Mouse (Mus musculus): ENCODE measurements at regions not wholly inside any gene's neighbourhood (a gene's known extent, or its start where the extent isn't known, plus 50 kb on each side); places are given as distances from the start of the nearest gene placed in this dataset.

GRCm38 (mm10) chr4:12620756-12621270 is 449.0 kb upstream of the Fam92a start:
- H3K36me3 ChIP-seq (ENCODE audit: control insufficient read depth, insufficient read depth, low read length, poor library complexity, severe bottlenecking) = no peaks in the 10 kb centered on the region
- no peaks in the 10 kb centered on the region for H3K27me3 ChIP-seq (ENCODE audit: control insufficient read depth, insufficient read depth, low read length, poor library complexity, severe bottlenecking)
- no peak for DNase-seq (ENCODE audit: low read depth, low spot score)

GRCm38 (mm10) chr4:12620059-12620755 is 448.4 kb upstream of the Fam92a start:
- DNase-seq (ENCODE audit: low read depth, low spot score) = no peak
- H3K27me3 ChIP-seq (ENCODE audit: control insufficient read depth, insufficient read depth, low read length, poor library complexity, severe bottlenecking) = no peaks in the 10 kb centered on the region
- no peaks in the 10 kb centered on the region for H3K36me3 ChIP-seq (ENCODE audit: control insufficient read depth, insufficient read depth, low read length, poor library complexity, severe bottlenecking)

GRCm38 (mm10) chr4:12616665-12617064 is 444.9 kb upstream of the Fam92a start:
- no peak for DNase-seq (ENCODE audit: low read depth, low spot score)
- Histone ChIP-seq H3K36me3 (ENCODE audit: control insufficient read depth, insufficient read depth, low read length, poor library complexity, severe bottlenecking) (no peaks in the 10 kb centered on the region), H3K27me3 (ENCODE audit: control insufficient read depth, insufficient read depth, low read length, poor library complexity, severe bottlenecking) (no peaks in the 10 kb centered on the region)

- no peaks in the 10 kb centered on the region for H3K36me3 ChIP-seq (ENCODE audit: control insufficient read depth, insufficient read depth, low read length, poor library complexity, severe bottlenecking)
- DNase-seq (ENCODE audit: low read depth, low spot score) = no peak
- H3K27me3 ChIP-seq (ENCODE audit: control insufficient read depth, insufficient read depth, low read length, poor library complexity, severe bottlenecking) = no peaks in the 10 kb centered on the region
Measured at GRCm38 (mm10) chr4:12611511-12611910, 439.7 kb upstream of the Fam92a start.

DNA sequence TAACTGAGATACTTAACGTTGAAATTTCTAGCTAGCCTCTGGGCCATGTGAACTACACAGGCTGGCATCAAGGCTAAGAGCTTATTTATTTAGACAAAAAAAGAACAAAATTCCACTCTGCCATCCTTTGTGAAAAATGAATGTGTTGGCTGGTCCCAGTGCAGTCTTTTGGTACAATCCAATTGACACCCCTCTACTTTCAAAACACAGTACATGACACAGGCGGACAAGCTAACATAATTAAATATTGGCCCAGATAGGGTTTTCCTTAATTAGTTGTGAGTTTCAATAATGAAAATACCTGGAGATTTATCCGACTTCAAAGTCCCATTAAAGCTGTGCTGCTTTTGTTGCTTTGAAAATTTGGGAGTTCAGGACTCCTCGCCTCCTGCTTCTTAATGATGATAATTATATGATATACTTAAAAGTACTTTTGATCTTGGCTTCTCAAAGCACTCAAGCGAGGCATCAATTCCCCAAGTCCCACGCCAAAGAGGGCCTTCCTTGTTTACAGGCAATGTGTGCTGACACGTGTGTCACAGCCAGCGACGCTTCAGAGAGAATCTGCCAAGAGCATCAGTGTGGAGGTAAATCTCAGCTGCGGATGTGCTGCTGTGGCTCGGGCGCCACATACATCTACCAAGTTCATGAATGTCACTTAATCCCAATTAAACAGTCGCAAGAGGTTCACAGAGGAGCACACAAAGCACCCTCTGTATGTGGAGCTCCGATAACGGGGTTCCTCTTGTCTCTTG is 429.5 kb upstream of the Fam92a start:
- no peaks in the 10 kb centered on the region for H3K27me3 ChIP-seq (ENCODE audit: control insufficient read depth, insufficient read depth, low read length, poor library complexity, severe bottlenecking)
- no peaks in the 10 kb centered on the region for H3K36me3 ChIP-seq (ENCODE audit: control insufficient read depth, insufficient read depth, low read length, poor library complexity, severe bottlenecking)
- DNase-seq (ENCODE audit: low read depth, low spot score) = no peak

GRCm38 (mm10) chr4:12595801-12596515 is 424.1 kb upstream of the Fam92a start:
- no peaks in the 10 kb centered on the region for H3K36me3 ChIP-seq (ENCODE audit: control insufficient read depth, insufficient read depth, low read length, poor library complexity, severe bottlenecking)
- no peak for DNase-seq (ENCODE audit: low read depth, low spot score)
- H3K27me3 ChIP-seq (ENCODE audit: control insufficient read depth, insufficient read depth, low read length, poor library complexity, severe bottlenecking) = no peaks in the 10 kb centered on the region

GRCm38 (mm10) chr4:12592973-12593372 is 421.2 kb upstream of the Fam92a start:
- no peaks in the 10 kb centered on the region for H3K27me3 ChIP-seq (ENCODE audit: control insufficient read depth, insufficient read depth, low read length, poor library complexity, severe bottlenecking)
- DNase-seq (ENCODE audit: low read depth, low spot score) = no peak
- H3K36me3 ChIP-seq (ENCODE audit: control insufficient read depth, insufficient read depth, low read length, poor library complexity, severe bottlenecking) = no peaks in the 10 kb centered on the region

GRCm38 (mm10) chr4:12578102-12578501 is 406.3 kb upstream of the Fam92a start:
- H3K36me3 ChIP-seq (ENCODE audit: control insufficient read depth, insufficient read depth, low read length, poor library complexity, severe bottlenecking) = no peaks in the 10 kb centered on the region
- H3K27me3 ChIP-seq (ENCODE audit: control insufficient read depth, insufficient read depth, low read length, poor library complexity, severe bottlenecking) = no peaks in the 10 kb centered on the region
- no peak for DNase-seq (ENCODE audit: low read depth, low spot score)

DNA sequence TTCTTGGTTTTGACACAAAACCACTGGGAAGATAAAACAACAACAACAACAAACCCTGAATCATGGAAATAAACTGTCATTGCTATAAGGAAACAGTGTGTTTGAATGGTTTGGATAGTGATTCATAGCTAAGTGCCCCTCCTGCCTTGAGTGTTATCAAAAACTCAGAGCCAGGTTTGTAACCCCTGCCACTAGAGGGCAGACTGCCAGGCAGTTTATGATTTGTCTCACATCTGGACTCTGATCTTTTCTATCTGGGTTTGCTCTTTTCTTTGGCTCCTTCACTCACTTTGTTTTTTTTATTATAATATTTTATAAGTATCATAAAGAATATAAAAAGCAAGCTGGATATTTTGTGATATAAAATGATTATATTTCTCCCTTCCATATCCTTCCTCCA is 400.1 kb upstream of the Fam92a start:
- Histone ChIP-seq H3K27me3 (ENCODE audit: control insufficient read depth, insufficient read depth, low read length, poor library complexity, severe bottlenecking) (no peaks in the 10 kb centered on the region), H3K36me3 (ENCODE audit: control insufficient read depth, insufficient read depth, low read length, poor library complexity, severe bottlenecking) (no peaks in the 10 kb centered on the region)
- DNase-seq (ENCODE audit: low read depth, low spot score) = no peak

DNA sequence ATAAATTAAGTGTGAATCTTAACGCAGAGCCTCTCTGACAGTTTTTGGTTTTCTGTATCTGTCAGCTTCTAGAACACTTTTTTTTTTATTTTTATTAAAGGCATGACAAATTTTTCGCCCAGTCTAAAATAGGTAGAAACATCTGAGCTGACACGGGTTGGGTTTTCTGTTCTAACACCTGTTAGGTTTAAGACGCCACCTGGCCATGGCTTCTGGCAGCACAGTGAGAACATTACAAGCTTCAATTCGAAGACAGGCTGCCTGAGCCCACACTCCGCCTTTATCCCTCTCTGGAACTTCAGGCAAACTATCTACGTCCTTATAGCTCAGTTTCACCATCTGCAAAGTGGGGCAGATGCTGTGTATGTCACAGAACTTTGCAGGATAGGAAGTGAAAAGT is 398.9 kb upstream of the Fam92a start:
- no peak for DNase-seq (ENCODE audit: low read depth, low spot score)
- no peaks in the 10 kb centered on the region for H3K27me3 ChIP-seq (ENCODE audit: control insufficient read depth, insufficient read depth, low read length, poor library complexity, severe bottlenecking)
- H3K36me3 ChIP-seq (ENCODE audit: control insufficient read depth, insufficient read depth, low read length, poor library complexity, severe bottlenecking) = no peaks in the 10 kb centered on the region

DNA sequence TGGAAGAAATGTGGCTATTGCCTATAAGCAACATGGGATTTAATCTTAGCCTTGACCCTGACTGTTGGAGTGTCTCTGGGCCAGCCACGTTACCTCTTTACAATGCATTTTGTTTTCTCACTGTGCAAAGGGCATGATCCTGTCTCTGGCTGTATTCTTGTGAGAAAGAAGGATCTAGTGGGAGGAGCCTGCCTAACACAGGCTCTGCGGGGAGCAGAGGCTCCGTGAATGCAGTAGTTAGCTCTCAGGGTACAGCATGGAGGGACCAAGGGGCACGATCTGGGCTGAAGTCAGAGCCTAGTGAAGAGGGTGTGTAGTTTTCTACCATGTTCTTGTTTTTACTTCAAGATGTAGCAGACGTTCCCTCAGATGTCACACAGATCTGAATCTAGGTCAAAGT is 395.8 kb upstream of the Fam92a start:
- Histone ChIP-seq H3K27me3 (ENCODE audit: control insufficient read depth, insufficient read depth, low read length, poor library complexity, severe bottlenecking) (no peaks in the 10 kb centered on the region), H3K36me3 (ENCODE audit: control insufficient read depth, insufficient read depth, low read length, poor library complexity, severe bottlenecking) (no peaks in the 10 kb centered on the region)
- no peak for DNase-seq (ENCODE audit: low read depth, low spot score)

DNA sequence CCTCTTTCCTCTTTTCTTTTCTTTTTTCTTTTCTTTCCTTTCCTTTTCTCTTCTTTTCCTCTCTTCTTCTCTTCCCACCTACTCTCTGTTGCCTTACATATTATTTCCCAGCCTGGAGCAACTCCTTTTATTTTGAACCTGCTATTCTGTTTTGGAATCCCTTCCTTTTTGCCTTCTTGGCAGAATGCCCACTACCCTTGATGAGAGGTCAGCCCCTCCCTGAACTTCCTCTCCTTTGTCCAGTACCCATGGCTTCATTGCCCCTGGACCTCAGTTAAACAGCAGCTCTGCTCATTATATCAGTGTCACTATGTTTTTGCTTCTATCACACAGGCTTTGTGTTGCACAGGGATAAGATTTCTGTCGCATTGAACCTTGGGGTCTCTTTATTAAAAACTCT is 391.2 kb upstream of the Fam92a start:
- no peaks in the 10 kb centered on the region for H3K36me3 ChIP-seq (ENCODE audit: control insufficient read depth, insufficient read depth, low read length, poor library complexity, severe bottlenecking)
- DNase-seq (ENCODE audit: low read depth, low spot score) = no peak
- H3K27me3 ChIP-seq (ENCODE audit: control insufficient read depth, insufficient read depth, low read length, poor library complexity, severe bottlenecking) = no peaks in the 10 kb centered on the region

DNA sequence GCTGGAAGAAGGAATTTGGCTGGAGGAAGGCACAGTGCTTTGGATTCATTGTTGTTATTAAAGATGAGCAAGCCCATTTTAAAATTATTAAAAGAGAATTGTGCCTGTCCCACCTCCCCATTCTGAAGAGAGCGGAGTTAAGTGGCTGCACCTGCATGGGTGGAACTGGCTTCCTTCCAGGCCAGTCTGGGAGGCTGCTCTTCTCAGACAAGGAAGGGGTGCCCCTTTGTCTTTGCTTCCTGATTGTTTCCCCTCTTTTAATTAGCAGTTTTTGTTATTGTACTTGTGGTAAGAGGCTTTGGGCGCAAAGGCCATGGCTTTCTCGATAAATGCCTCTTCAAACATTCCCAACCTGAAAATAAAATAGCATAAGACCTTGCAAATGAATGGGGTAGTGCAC is 388.7 kb upstream of the Fam92a start:
- DNase-seq (ENCODE audit: low read depth, low spot score) = no peak
- Histone ChIP-seq H3K36me3 (ENCODE audit: control insufficient read depth, insufficient read depth, low read length, poor library complexity, severe bottlenecking) (no peaks in the 10 kb centered on the region), H3K27me3 (ENCODE audit: control insufficient read depth, insufficient read depth, low read length, poor library complexity, severe bottlenecking) (no peaks in the 10 kb centered on the region)

- DNase-seq (ENCODE audit: low read depth, low spot score) = no peak
- no peaks in the 10 kb centered on the region for H3K27me3 ChIP-seq (ENCODE audit: control insufficient read depth, insufficient read depth, low read length, poor library complexity, severe bottlenecking)
- H3K36me3 ChIP-seq (ENCODE audit: control insufficient read depth, insufficient read depth, low read length, poor library complexity, severe bottlenecking) = no peaks in the 10 kb centered on the region
Measured at GRCm38 (mm10) chr4:12560015-12560414, 388.2 kb upstream of the Fam92a start.

- Histone ChIP-seq H3K36me3 (ENCODE audit: control insufficient read depth, insufficient read depth, low read length, poor library complexity, severe bottlenecking) (no peaks in the 10 kb centered on the region), H3K27me3 (ENCODE audit: control insufficient read depth, insufficient read depth, low read length, poor library complexity, severe bottlenecking) (no peaks in the 10 kb centered on the region)
- no peak for DNase-seq (ENCODE audit: low read depth, low spot score)
Measured at GRCm38 (mm10) chr4:12557105-12557504, 385.3 kb upstream of the Fam92a start.

Data from splenic B cell, adult 2 months (primary cell).